Mouse (Mus musculus) midbrain, postnatal 0 days (tissue): ENCODE measurements around the gene Fbxo3. TPM values are rescaled to one million over a fixed set of nuclear protein-coding genes. Genes with fewer than 3 reads are reported as not detected.
"Not testable (repeated sequence)": the region's sequence is repeated elsewhere in the genome, so short reads cannot be mapped to it uniquely, and the experiment has no call there.

Experiments
- ATAC-seq: fragments of 200-750 bp; cut with Nextera tagmentation; 2 replicates; pipeline ENCODE4 v1.8.0; 2017; ENCODE audit warnings: moderate number of reproducible peaks, mild to moderate bottlenecking, moderate TSS enrichment, moderate library complexity; ENCODE audit not compliant: low FRiP score
- DNase-seq: peaks from one replicate; pipeline ENCODE4 v3.0.0-alpha.2; 2015; ENCODE audit warnings: low spot score
- H3K27ac ChIP-seq: fragments of 300-500 bp; sonication (generic); 2 replicates; pipeline ENCODE4 v1.5.1; 2014; ENCODE audit warnings: low read depth, mild to moderate bottlenecking, low read length, mixed read lengths
- H3K27me3 ChIP-seq: fragments of 300-500 bp; sonication (generic); 2 replicates; pipeline ENCODE4 v1.6.1; 2014; ENCODE audit warnings: low read length, control low read depth, mixed read lengths; ENCODE audit not compliant: insufficient read depth
- H3K36me3 ChIP-seq: fragments of 300-500 bp; sonication (generic); 2 replicates; pipeline ENCODE4 v1.6.1; 2014; ENCODE audit warnings: low read length, control low read depth, mixed read lengths; ENCODE audit not compliant: insufficient read depth
- H3K4me1 ChIP-seq: fragments of 300-500 bp; sonication (generic); 2 replicates; pipeline ENCODE4 v1.6.1; 2014; ENCODE audit warnings: mild to moderate bottlenecking, control low read depth, antibody characterized with exemption, low read length, mixed read lengths; ENCODE audit not compliant: insufficient read depth
- H3K4me2 ChIP-seq: fragments of 300-500 bp; sonication (generic); 2 replicates; pipeline ENCODE4 v1.6.1; 2014; ENCODE audit warnings: low read depth, mild to moderate bottlenecking, low read length, mixed read lengths; ENCODE audit not compliant: poor library complexity, severe bottlenecking
- H3K4me3 ChIP-seq: fragments of 300-500 bp; sonication (generic); 2 replicates; pipeline ENCODE4 v1.5.1; 2014; ENCODE audit warnings: low read depth, mild to moderate bottlenecking, low read length, moderate library complexity
- H3K9ac ChIP-seq: fragments of 300-500 bp; sonication (generic); replicated peaks from 2 replicates; pipeline ENCODE4 v1.6.1; 2014; ENCODE audit warnings: mild to moderate bottlenecking, low read length, moderate library complexity, mixed read lengths; ENCODE audit not compliant: poor library complexity, severe bottlenecking
- H3K9me3 ChIP-seq: fragments of 300-500 bp; sonication (generic); 2 replicates; pipeline ENCODE4 v1.6.1; 2016; ENCODE audit warnings: low read length, control low read depth
- CTCF ChIP-seq: IDR thresholded peaks from 2 replicates; pipeline ENCODE4 v1.5.1; 2016; ENCODE audit warnings: antibody characterized with exemption, mild to moderate bottlenecking
- WGBS: fragments of 180-500 bp; shearing (Covaris S2); extraction: QIAGEN DNeasy Blood & Tissue Kit; methylation state at CpG from one replicate; pipeline ENCODE4 v1.1.7; 2014; 5-methylcytosine and 5-hydroxymethylcytosine counted together
- polyA plus RNA-seq: library from polyadenylated mRNA; unstranded; fragments of >200 nt; fragmentation: Nextera tagmentation; extraction: Ambion mirVana; gene quantifications from 2 replicates; pipeline ENCODE4 v1.2.1, GENCODE M21; 2015
- total RNA-seq: library from RNA; depleted of rRNA; stranded (reverse); fragments of >200 nt; gene quantifications from 2 replicates; pipeline ENCODE4 v1.2.3, GENCODE M21; 2014

Gene Fbxo3
- total and polyA plus RNA-seq, 2 experiments from 2014 or later: 69.3 to 73.2 TPM

DNA sequence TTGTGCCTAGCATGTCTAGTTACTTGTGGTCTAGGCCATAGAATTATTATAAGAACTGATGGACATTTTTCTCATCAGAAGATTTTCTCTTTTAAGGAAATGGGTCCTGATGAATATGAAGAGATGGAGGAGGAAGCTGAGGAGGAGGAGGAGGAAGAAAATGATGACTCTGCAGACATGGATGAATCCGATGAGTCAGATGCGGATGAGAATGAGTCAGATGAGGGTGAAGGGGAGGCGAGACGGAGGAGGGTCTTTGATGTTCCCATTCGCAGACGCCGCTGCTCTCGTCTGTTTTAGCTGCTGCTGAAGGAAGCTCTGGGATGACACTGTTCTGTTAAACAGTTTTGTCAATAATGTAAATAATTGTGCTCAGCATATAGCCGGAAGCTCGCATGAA lies 32.3 kb downstream of the Fbxo3 start:
- ATAC-seq (no peak), DNase-seq (no peak)
- H3K4me1 ChIP-seq: no peaks in the 10 kb centered on the region
- no peaks in the 10 kb centered on the region for H3K27me3 ChIP-seq
- WGBS: 83% methylated on average over 10 of the region's 10 CpGs
- H3K27ac ChIP-seq: no peak overlapping the region
- peaks cover 22% of the 10 kb centered on the region for H3K36me3 ChIP-seq
- H3K9me3 ChIP-seq: no peaks in the 10 kb centered on the region
- no peak overlapping the region for H3K4me2 ChIP-seq
- no peak overlapping the region for H3K4me3 ChIP-seq
- no peak overlapping the region for H3K9ac ChIP-seq
- no peak for TF ChIP-seq CTCF

DNA sequence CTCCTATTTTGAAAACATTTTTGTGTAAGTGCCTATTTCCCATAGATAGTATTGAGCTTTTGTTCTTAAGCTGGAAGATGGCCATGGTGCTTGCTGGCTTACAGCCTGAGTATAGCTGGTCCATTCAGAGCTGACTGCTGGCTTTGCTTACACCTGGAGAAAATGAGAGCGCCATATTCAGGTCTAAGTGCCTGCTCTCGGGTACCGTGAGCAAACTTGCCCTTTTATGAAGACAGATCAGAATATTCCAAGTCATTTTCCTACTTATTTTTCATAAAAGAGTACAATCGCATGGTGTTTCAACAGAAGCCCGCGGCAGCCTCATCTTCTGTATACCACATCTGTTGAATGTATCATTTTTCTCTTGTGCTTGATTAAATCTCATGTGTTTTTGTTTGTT lies 33.5 kb downstream of the Fbxo3 start:
- H3K27me3 ChIP-seq: no peaks in the 10 kb centered on the region
- no peaks in the 10 kb centered on the region for H3K9me3 ChIP-seq
- H3K4me2 ChIP-seq: no peak overlapping the region
- H3K9ac ChIP-seq: no peak overlapping the region
- DNase-seq (no peak), ATAC-seq (no peak)
- H3K4me1 ChIP-seq: no peaks in the 10 kb centered on the region
- H3K36me3 ChIP-seq: peaks cover 15% of the 10 kb centered on the region
- no peak overlapping the region for H3K27ac ChIP-seq
- no peak for TF ChIP-seq CTCF
- no peak overlapping the region for H3K4me3 ChIP-seq
- 92% methylated on average over 6 of the region's 6 CpGs for WGBS

DNA sequence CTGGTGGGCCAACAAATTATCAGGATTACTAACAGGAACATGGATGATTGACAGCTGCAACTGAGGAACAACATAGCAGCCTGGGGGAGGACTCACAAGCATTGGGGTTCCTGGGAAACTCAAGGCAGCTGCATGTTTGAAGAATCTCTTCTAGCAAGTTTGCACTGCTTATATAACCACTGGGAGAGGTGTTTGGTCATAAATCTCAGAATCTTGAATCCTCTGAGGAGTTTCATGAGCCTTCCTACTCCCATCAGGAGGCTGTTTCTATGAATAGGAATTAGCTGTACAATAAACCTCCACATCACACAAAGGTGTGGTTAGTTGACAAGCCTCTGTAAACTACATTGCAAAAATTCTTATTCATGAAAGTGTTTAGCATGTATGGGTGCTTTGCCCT lies 35.1 kb downstream of the Fbxo3 start:
- H3K36me3 ChIP-seq: peaks cover 15% of the 10 kb centered on the region
- no peaks in the 10 kb centered on the region for H3K27me3 ChIP-seq
- DNase-seq: no peak
- no peaks in the 10 kb centered on the region for H3K4me1 ChIP-seq
- no peak overlapping the region for H3K27ac ChIP-seq
- ATAC-seq: no peak
- no peaks in the 10 kb centered on the region for H3K9me3 ChIP-seq
- no peak overlapping the region for H3K9ac ChIP-seq
- no peak overlapping the region for H3K4me3 ChIP-seq
- TF ChIP-seq CTCF: no peak
- no peak overlapping the region for H3K4me2 ChIP-seq

DNA sequence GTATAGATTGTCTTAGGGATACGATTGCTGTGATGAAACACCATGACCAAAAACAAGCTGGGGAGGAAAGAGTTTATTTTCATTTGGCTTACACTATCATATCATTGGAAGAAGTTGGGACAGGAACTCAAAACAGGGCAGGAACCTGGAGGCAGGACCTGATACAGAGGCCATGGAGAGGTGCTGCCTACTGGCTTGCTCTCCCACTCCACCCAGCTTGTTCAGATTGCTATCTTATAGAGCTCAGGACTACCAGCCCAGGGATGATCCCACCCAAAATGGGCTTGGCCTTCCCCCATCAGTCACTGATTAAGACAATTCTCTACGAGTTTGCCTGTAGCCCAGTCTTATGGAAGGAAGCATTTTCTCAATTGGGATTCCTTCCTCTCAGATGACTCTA lies 36.6 kb downstream of the Fbxo3 start:
- WGBS: 85% methylated on average over 2 of the region's 2 CpGs
- no peak overlapping the region for H3K4me3 ChIP-seq

DNA sequence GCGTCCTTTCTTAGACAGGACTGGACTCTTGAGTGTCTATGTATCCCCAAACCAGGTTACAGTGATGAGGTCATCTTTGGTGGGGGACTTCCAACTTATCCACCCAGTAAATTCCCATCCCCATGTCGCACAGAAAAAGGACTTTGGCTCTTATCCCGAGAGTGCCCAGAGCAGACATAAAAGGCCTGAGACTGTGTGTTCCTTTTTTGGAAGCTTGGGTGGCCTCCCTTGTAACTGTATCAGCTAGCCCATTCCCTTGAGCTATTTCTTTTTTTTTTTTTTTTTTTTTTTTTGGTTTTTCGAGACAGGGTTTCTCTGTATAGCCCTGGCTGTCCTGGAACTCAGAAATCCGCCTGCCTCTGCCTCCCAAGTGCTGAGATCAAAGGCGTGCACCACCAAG lies 38.0 kb downstream of the Fbxo3 start, which contains the start of gene Gm10912:
Gene Gm10912 (plus strand): TSS at position 301 of the 400 bp plus-strand sequence.
- H3K27ac ChIP-seq, DNase-seq, H3K9ac ChIP-seq, H3K36me3 ChIP-seq, H3K9me3 ChIP-seq, H3K4me2 ChIP-seq, ATAC-seq, H3K27me3 ChIP-seq, H3K4me1 ChIP-seq, H3K4me3 ChIP-seq: not testable (repeated sequence)
- WGBS: 95% methylated on average over 5 of the region's 6 CpGs

More for the DNA sequence above, 36.6 kb downstream of the Fbxo3 start:
- Histone ChIP-seq H3K9me3 (no peaks in the 10 kb centered on the region), H3K36me3 (peaks cover 15% of the 10 kb centered on the region), H3K27me3 (no peaks in the 10 kb centered on the region), H3K4me1 (no peaks in the 10 kb centered on the region), H3K4me2 (no peak overlapping the region), H3K27ac (no peak overlapping the region), H3K9ac (no peak overlapping the region)
- ATAC-seq (no peak), DNase-seq (no peak)
- no peak for TF ChIP-seq CTCF

DNA sequence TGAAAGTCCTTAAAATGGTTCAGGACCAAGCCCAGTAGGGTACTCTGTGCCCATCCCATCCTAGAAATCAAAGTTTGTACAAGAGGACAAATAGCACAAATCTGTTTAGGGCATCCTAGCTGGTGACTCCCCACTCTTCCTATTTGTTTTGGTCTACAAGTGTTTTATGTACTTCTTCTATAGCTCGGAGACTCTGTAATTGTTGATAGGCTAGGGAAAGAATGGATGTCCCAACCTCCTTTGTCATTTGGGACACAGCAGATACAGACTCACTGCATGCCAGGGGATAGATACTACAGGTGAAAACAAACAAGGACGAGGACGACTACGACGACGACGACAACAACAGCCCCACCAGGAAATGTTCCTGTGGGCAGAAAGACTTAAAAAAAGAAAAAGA lies 40.9 kb downstream of the Fbxo3 start, which contains the start of gene Gm10799:
Gene Gm10799 (minus strand): TSS at position 101 of the 400 bp plus-strand sequence.
- ATAC-seq: not testable (repeated sequence)
- 92% methylated on average over 7 of the region's 7 CpGs for WGBS

More for the DNA sequence above, 40.9 kb downstream of the Fbxo3 start, which contains the start of gene Gm10799:
- not testable (repeated sequence) for DNase-seq, H3K36me3 ChIP-seq, H3K4me1 ChIP-seq, H3K4me2 ChIP-seq, H3K27me3 ChIP-seq, H3K4me3 ChIP-seq, H3K27ac ChIP-seq, H3K9me3 ChIP-seq, H3K9ac ChIP-seq
